Mouse (Mus musculus): ENCODE measurements at regions not wholly inside any gene's neighbourhood (a gene's known extent, or its start where the extent isn't known, plus 50 kb on each side); places are given as distances from the start of the nearest gene placed in this dataset.

GRCm38 (mm10) chr2:72753788-72754713 lies 226.2 kb downstream of the Sp3 start:
- TF ChIP-seq CTCF (IDR thresholded peaks at IDR 0.05; ENCODE audit: extremely low read depth, insufficient read length, insufficient replicate concordance, low read depth, low read length) (no peak), POLR2A (IDR thresholded peaks at IDR 0.05; ENCODE audit: low read depth, low read length) (no peak)
- Histone ChIP-seq H3K36me3 (ENCODE audit: control insufficient read depth, insufficient read depth, low read length) (no peaks in the 10 kb centered on the region), H3K27ac (ENCODE audit: insufficient read depth, low read depth, low read length) (peak overlapping the region; percentile 68), H3K4me3 (ENCODE audit: low read depth, low read length) (no peak overlapping the region), H3K27me3 (ENCODE audit: control insufficient read depth, insufficient read depth, low read length) (no peaks in the 10 kb centered on the region), H3K4me1 (ENCODE audit: control insufficient read depth, insufficient read depth, insufficient read length, low read length) (peaks cover 22% of the 10 kb centered on the region)
- WGBS = 36% methylated on average over 16 of the region's 16 CpGs

DNA sequence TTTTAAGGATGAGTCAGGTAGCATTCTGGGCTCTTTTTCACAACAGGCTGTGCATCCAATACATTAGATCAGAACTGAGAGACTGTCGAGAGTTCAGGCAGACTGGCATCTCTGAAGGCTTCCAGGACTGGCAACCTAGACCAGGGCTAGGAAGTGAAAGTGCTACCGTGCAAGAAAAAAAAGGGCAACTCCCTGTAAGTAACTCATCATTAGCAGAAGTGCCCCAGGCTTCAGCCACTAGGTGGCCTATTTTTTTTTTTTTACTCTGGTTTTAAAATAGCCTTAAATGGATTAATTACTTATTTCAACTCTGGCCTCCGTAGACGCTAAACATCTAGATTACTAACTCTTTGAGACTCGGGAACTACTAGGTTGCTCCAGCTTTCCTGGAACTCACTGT lies 216.8 kb downstream of the Sp3 start:
- H3K4me1 ChIP-seq (ENCODE audit: control insufficient read depth, insufficient read depth, insufficient read length, low read length) = peaks cover 2% of the 10 kb centered on the region; the same call in 1 of the 2 replicates
- H3K27me3 ChIP-seq (ENCODE audit: control insufficient read depth, insufficient read depth, low read length) = no peaks in the 10 kb centered on the region
- H3K4me3 ChIP-seq (ENCODE audit: low read depth, low read length) = no peak overlapping the region
- H3K36me3 ChIP-seq (ENCODE audit: control insufficient read depth, insufficient read depth, low read length) = no peaks in the 10 kb centered on the region
- no peak overlapping the region for H3K27ac ChIP-seq (ENCODE audit: insufficient read depth, low read depth, low read length)
- WGBS = 83% methylated on average over 5 of the region's 5 CpGs
- TF ChIP-seq CTCF (IDR thresholded peaks at IDR 0.05; ENCODE audit: extremely low read depth, insufficient read length, insufficient replicate concordance, low read depth, low read length) = no peak
- TF ChIP-seq POLR2A (IDR thresholded peaks at IDR 0.05; ENCODE audit: low read depth, low read length) = no peak

DNA sequence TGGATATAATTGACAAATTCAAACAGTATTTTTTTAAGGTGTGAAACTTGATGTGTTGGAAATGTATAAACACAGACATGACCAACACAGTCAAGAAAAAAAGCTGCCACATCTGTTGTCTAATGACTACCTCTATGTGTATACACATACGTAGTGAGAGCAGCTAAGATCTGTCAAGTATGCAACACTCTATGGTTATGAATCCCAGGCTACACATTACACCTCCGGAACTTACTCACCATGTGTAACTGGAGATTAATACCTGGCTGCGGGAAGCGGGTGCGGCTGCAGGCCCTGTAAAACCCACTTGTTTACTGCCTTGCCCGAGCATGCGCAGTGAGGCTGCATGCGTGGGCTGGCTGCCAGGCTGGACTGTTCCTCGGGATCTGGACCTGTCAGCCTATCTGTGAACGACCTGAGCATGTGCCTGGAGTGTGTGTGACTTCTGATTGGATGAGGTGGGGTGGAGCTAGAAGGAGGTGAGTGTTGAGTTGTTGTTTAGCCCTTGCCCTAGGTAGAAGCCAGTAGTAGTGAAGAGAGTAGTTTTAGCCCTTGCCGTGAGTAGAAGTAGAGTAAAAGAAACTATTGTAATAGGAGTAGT lies 211.1 kb downstream of the Sp3 start:
- Histone ChIP-seq H3K4me3 (ENCODE audit: low read depth, low read length) (no peak overlapping the region), H3K4me1 (ENCODE audit: control insufficient read depth, insufficient read depth, insufficient read length, low read length) (peaks cover 3% of the 10 kb centered on the region; the same call in 1 of the 2 replicates), H3K27me3 (ENCODE audit: control insufficient read depth, insufficient read depth, low read length) (no peaks in the 10 kb centered on the region), H3K27ac (ENCODE audit: insufficient read depth, low read depth, low read length) (no peak overlapping the region), H3K36me3 (ENCODE audit: control insufficient read depth, insufficient read depth, low read length) (no peaks in the 10 kb centered on the region)
- 24% methylated on average over 11 of the region's 11 CpGs for WGBS
- TF ChIP-seq CTCF (IDR thresholded peaks at IDR 0.05; ENCODE audit: extremely low read depth, insufficient read length, insufficient replicate concordance, low read depth, low read length) (no peak), POLR2A (IDR thresholded peaks at IDR 0.05; ENCODE audit: low read depth, low read length) (no peak)

GRCm38 (mm10) chr2:72773401-72773800 lies 206.8 kb downstream of the Sp3 start:
- no peaks in the 10 kb centered on the region for H3K36me3 ChIP-seq (ENCODE audit: control insufficient read depth, insufficient read depth, low read length)
- no peak overlapping the region for H3K27ac ChIP-seq (ENCODE audit: insufficient read depth, low read depth, low read length)
- H3K4me1 ChIP-seq (ENCODE audit: control insufficient read depth, insufficient read depth, insufficient read length, low read length) = peaks cover 12% of the 10 kb centered on the region; the same call in 1 of the 2 replicates
- TF ChIP-seq CTCF (IDR thresholded peaks at IDR 0.05; ENCODE audit: extremely low read depth, insufficient read length, insufficient replicate concordance, low read depth, low read length) (no peak), POLR2A (IDR thresholded peaks at IDR 0.05; ENCODE audit: low read depth, low read length) (no peak)
- H3K27me3 ChIP-seq (ENCODE audit: control insufficient read depth, insufficient read depth, low read length) = no peaks in the 10 kb centered on the region
- no peak overlapping the region for H3K4me3 ChIP-seq (ENCODE audit: low read depth, low read length)
- 80% methylated on average over 4 of the region's 4 CpGs for WGBS

DNA sequence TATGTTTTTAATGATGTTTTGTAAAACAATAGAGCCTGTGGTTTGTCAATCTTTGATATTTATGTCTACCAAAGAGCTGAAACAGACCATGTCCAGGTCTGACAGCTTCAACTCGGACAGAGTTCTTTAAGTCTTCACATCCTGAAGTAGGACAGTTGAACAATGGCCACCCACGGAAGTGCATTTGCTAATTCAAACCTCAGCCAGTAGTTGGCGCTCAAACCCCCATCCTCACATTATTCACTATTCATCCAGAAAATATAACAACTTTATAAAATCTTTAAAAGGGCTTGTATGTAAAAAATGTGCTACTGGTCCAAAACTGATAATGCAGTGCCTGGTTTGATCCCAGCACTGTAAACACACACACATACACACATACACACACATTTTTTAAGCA lies 202.9 kb downstream of the Sp3 start:
- H3K27me3 ChIP-seq (ENCODE audit: control insufficient read depth, insufficient read depth, low read length) = no peaks in the 10 kb centered on the region
- TF ChIP-seq CTCF (IDR thresholded peaks at IDR 0.05; ENCODE audit: extremely low read depth, insufficient read length, insufficient replicate concordance, low read depth, low read length) (no peak), POLR2A (IDR thresholded peaks at IDR 0.05; ENCODE audit: low read depth, low read length) (no peak)
- no peaks in the 10 kb centered on the region for H3K36me3 ChIP-seq (ENCODE audit: control insufficient read depth, insufficient read depth, low read length)
- no peak overlapping the region for H3K27ac ChIP-seq (ENCODE audit: insufficient read depth, low read depth, low read length)
- peaks cover 12% of the 10 kb centered on the region for H3K4me1 ChIP-seq (ENCODE audit: control insufficient read depth, insufficient read depth, insufficient read length, low read length)
- 74% methylated on average over 3 of the region's 3 CpGs for WGBS
- H3K4me3 ChIP-seq (ENCODE audit: low read depth, low read length) = no peak overlapping the region

DNA sequence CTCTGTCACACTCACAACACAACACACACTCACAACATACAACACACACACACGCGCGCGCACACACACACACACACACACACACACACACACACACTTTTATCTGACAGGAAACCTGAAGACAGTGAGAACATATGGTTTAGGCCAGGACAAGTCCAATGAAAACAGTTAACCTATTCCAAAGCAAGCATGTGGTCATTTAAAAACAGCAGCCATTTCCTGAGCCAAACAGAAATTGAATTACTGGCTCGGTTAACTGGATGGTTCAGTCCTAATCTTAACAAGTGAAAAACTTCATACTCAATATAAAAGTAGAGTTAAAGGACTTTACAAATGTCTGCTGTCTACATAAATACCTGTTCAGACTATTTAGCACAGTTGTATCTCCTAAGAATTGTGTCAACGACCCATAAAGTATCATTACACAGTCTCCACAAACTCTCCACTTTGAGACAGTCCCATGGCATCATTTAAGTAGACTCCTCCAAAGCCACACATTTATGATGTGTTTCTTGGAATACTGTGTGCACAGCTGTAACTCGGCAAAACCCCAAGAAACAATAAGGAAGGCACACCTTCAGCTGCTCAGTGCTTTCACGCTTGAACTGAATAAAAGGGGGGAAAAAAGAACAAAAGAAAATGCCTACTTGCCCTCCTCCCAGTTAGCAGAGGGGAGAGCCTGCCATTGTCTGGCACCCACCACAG lies 202.3 kb downstream of the Sp3 start:
- Histone ChIP-seq H3K27me3 (ENCODE audit: control insufficient read depth, insufficient read depth, low read length) (no peaks in the 10 kb centered on the region), H3K4me1 (ENCODE audit: control insufficient read depth, insufficient read depth, insufficient read length, low read length) (peaks cover 11% of the 10 kb centered on the region), H3K27ac (ENCODE audit: insufficient read depth, low read depth, low read length) (no peak overlapping the region), H3K4me3 (ENCODE audit: low read depth, low read length) (no peak overlapping the region), H3K36me3 (ENCODE audit: control insufficient read depth, insufficient read depth, low read length) (no peaks in the 10 kb centered on the region)
- WGBS = 62% methylated on average over 8 of the region's 8 CpGs
- no peak for TF ChIP-seq POLR2A (IDR thresholded peaks at IDR 0.05; ENCODE audit: low read depth, low read length)
- TF ChIP-seq CTCF (IDR thresholded peaks at IDR 0.05; ENCODE audit: extremely low read depth, insufficient read length, insufficient replicate concordance, low read depth, low read length) = no peak

Data from small intestine, adult 2 months (tissue).